Mouse (Mus musculus) left cerebral cortex, adult 8-10 months (tissue): ENCODE measurements at regions not wholly inside any gene's neighbourhood (a gene's known extent, or its start where the extent isn't known, plus 50 kb on each side); places are given as distances from the start of the nearest gene placed in this dataset.

Experiments
- DNase-seq, 2 experiments: peaks; one replicate each; pipeline ENCODE4 v3.0.0; 2022; ENCODE audit warnings: low spot score in 2 of 2

DNA sequence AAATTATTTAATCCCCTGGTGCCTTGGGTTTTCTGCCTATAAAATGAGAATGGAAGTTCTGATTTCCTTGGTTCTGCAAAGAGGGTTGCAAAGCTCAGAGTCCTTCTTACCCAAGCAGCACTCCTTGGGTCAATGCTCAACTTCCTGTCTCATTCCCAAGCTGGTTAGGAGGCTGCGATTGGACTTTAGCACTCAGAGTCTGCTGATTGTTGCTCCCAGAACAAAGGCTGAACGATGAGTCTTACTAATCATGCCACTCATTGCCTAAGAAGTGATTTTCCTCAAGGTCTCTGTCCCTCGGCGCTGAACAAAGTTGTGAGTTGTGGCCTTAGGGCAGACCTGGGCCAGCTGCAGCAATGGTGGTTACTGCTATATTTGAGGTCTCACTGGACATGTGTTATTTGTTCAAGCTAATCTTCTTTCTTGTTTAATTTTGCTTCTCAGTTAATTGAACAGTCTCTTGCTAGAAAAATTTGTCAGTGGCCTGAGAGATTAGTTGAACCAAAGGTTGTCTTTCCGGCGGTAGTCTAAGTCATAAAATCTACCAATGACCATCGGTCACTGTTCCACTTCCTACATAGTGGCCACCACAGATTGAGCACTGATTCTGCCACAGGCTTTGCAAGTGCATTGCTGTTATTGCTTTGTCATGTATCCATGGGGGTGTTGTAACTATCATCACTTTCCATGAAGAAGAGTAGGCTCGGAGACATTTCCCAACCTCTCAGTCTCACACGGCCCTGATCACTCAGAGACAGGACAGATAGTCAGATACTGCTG, 101.2 kb upstream of the Gm15217 start:
- no peak for DNase-seq

DNA sequence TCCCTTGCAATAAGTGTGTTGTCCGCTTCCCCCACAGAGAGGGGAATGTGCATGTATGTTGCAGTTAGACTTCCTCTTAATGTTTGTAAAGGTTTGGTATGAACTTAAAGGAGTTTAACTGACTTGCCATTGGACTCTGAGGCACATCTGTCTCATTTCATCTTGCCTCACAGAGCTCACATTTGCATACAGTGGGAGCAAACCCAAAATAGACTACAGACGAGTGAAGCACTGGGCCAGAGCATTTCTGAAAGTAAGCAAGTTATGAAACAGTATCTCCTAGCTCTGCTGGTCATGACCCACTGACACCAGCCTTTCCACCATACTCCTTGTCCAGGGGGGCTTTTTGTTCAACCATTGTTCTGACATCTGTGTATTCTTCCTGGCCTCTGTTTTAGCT, 86.8 kb upstream of the Gm15217 start:
- DNase-seq = no peak

DNA sequence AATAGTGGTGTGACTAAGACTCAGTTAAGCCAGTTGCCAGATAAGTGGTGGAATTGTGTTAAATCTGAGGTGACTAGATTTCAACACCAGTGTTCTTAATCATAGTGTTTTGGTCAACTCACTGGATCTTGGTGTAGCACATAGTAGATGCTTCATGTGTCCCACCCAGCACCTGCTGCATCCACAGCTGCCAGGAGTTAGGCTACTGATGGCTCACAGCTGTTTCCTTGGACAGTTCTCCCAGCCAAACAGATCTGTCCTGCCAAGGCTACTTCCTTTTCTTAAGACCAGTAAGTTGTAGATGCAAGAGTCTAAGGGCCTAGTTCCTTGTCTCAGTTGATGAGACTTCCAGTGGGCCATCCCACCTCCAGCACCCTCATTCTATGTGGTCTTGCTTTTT, 82.9 kb upstream of the Gm15217 start:
- DNase-seq = no peak

DNA sequence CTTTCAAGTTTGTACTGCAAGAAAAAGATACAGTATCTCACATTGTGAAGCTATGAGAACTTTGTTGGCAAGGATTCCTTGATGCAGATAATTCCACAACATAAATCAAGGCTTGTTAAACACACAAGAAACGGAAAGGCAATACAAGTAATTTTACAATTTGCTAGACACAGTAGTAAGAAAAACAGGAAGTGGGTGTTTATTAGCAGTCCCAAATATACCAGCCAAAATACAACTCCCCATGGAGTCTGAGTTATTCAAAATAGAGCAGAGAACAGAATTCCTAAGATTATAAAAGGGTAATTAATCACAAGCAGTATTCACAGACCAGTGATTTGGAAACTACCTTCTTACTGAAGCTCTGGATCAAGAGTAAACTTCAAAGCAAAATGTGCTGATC, 78.7 kb upstream of the Gm15217 start:
- DNase-seq = no peak

DNA sequence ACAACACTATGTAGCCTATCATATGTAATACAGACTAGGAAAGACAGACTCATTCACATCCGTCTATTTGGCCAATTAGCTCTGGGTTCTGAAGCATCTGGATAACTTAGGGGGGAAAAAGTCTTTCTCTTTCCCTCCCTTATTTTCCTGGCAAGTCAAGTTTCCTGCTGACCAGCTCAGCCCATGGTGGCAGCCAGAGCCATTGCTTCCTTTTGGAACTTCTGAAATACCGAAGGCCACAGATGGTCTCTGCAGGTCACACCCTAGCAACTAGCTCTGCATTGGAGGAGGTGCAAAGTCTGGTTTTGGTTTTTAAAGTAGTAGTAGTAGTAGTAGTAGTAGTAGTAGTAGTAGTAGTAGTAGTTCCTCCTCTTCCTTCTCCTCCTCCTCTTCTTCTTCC, 76.6 kb upstream of the Gm15217 start:
- no peak for DNase-seq

DNA sequence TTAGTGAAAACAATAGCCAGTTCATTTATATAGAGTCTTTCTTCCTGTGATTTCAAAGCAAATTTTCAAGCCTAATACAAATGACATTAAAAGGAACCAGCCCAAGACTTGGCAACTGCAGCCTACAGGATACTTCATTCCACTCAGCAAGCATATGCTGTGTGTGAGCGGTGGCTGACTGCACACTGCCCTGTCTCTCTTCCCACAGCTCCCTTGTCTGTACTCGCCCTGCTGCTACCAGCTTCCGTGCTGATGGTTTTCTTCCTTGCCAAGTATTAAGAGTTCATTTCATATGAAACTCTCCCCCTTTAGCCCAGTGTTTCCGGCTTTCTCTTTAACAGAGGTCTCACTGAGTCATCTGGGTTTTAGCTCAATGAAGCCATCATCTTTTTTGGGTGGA, 73.9 kb upstream of the Gm15217 start:
- no peak for DNase-seq

DNA sequence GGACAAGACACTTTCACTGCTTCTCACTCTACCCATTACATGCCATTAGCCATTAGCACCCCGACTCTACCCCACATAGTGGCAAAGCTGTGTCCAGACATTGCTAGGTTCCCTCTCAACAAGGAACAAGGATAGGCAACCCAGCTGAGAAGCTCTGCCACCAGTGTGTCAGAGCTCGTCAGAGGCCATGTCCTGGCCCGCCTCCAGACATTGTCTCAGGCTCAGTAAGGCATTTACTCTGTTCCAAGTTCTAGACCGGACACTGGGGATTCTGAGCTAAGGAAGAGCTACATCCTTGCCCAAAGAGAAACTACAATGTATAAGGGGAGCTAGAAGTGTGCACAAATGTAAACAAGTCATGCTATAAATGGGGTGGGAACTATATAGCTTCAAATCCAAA, 66.2 kb upstream of the Gm15217 start:
- DNase-seq = no peak

DNA sequence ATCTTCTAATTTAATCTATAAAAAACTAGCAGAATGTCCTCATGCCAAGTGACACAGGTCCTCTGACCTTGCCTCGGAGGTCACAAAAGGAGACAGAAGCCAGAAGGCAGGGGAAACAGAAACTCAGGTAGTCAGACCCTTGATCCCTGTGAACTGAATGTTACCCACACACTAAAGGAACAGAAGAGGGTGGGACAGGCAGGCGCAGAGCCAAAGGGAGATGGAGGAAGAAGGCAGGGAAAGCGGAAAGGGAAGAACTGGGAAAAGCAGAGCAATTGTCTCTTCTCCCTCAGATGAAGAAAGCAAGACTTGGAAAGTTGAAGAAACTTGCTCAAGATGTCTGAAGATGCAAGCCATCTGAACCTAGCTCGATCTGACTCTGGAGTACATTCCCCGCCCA, 62.7 kb upstream of the Gm15217 start:
- no peak for DNase-seq

DNA sequence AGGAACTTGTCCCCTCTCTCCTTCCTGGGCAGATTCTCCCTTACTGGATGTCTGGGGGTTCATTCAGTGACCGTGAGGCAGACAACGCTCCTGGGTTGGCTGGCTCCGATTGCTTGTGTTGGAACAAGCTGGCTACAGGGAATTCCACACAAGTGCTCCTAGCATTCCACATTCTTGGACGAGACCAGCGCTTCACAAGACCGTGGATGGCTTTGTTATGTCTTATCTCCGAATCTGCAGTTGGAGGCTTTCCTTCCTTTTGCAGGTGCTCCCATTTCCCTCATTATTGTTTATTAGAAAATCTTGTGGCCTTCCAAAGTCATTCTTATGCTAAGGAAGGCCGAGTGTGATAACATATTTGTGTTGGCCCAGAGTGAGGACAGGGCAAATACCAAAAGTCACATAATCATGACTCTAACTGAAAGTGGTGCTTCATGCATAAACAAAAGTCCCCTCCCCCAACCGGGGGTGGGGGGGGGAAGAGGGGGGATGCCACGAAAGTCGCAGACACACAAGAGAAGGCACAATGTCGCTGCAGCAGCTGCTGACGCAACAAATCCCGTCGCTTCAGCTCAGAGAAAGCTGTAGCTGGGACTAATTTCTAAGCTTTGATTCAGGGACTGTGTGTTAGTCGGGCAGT, 61.7 kb upstream of the Gm15217 start:
- no peak for DNase-seq

DNA sequence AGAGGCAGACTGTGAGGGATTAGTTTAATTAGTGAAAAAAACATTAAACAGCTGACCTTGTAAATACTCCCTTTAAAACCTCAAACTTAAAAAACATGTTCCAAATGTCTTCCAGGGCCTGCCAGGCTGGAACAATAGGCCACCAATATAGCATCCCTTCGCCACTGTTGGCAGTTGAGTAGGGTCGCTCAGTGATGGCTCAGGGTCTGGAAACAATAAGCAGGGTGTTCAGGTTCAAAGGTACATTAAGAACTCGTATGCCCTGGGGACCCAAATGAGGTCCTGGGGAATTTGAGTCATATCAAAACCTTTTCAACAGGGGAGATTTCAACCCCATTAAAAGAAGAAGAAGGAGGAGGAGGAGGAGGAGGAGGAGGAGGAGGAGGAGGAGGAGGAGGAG, 51.1 kb upstream of the Gm15217 start:
- DNase-seq = no peak
